9 mouse cellular contexts compared by ENCODE assay signal in genomic region chr4:128688513-128688913, GRCm38 (mm10). TPM values are rescaled to one million over a fixed set of nuclear protein-coding genes. Genes with fewer than 3 reads are reported as not detected.
A peak's percentile ranks its signal among the peaks of the same experiment; 100 is the strongest.
DNase-seq lines count a peak whose midpoint lies in the region; ATAC-seq and TF ChIP-seq lines count a peak whose summit lies in the region.
"Had no signal": no experiment of that assay in that cellular context is flagged by ENCODE, and none has a peak within 500 bp of the region (broad histone marks: within the 10 kb centered on the region; RNA-seq: fewer than 3 reads in every experiment).

No protein-coding gene starts in this region.

- TF ChIP-seq POLR2A in kidney, adult 2 months (IDR thresholded peaks at IDR 0.05; ENCODE audit: low read depth, low read length) = no peak
- TF ChIP-seq POLR2A in MEL (IDR thresholded peaks at IDR 0.05; ENCODE audit: control insufficient read depth in 1 of 2, insufficient read depth in 1 of 2, low read depth in 1 of 2, low read length in 2 of 2, poor library complexity in 1 of 2) = no peak

- TF ChIP-seq EP300 in MEL (IDR thresholded peaks at IDR 0.05; ENCODE audit: low read depth in 1 of 2, low read length in 2 of 2) = peak in 1 of 2 experiments; percentile 78; a peak in 2 of 4 replicates

- 58% methylated on average over 6 of the region's 6 CpGs for WGBS in kidney, adult 2 months
- WGBS in forebrain, postnatal 0 days = 30% methylated on average over 6 of the region's 6 CpGs

- peak; percentile 49 for DNase-seq in kidney, postnatal 14 days
- DNase-seq in kidney, adult 2 months = no peak
- DNase-seq in MEL (ENCODE audit: low read depth, low spot score) (peak; percentile 94), MN1 (ENCODE audit: low spot score) (no peak)
- peak; percentile 89 for DNase-seq in forebrain, postnatal 0 days
- DNase-seq in kidney, adult 18-20 months = no peak

- peak; percentile 89 for ATAC-seq in forebrain, postnatal 0 days
- ATAC-seq in megakaryocyte-erythroid progenitor cell, adult 5-6 weeks (replicated peaks; ENCODE audit: low FRiP score, low TSS enrichment, poor library complexity, severe bottlenecking) = peak; percentile 69
- ATAC-seq in frontal cortex, adult (ENCODE audit: low TSS enrichment) = no peak

- no peaks in the 10 kb centered on the region for H3K36me3 ChIP-seq in kidney, adult 2 months (ENCODE audit: control insufficient read depth, insufficient read depth, low read length)
- H3K36me3 ChIP-seq in MEL (ENCODE audit: control insufficient read depth in 1 of 2, insufficient read depth in 2 of 2, low read length in 2 of 2) = peaks cover 0 to 21% of the 10 kb centered on the region in 2 experiments; a peak in 2 of 4 replicates
- H3K36me3 ChIP-seq in forebrain, postnatal 0 days (ENCODE audit: insufficient read depth) = no peaks in the 10 kb centered on the region
- H3K36me3 ChIP-seq: stomach, embryonic 15.5 days had no signal

- TF ChIP-seq CTCF in kidney, adult 2 months (conservative IDR thresholded peaks at IDR 0.05; ENCODE audit: insufficient read depth, insufficient read length, low read depth, low read length) = no peak
- TF ChIP-seq CTCF in MEL (IDR thresholded peaks at IDR 0.05 in 2 of 3, conservative IDR thresholded peaks at IDR 0.05 in 1 of 3; ENCODE audit: control insufficient read depth in 1 of 3, insufficient read depth in 1 of 3, low read depth in 2 of 3, low read length in 3 of 3, poor library complexity in 1 of 3, severe bottlenecking in 1 of 3) = no peak
- no peak for TF ChIP-seq CTCF in forebrain, postnatal 0 days (IDR thresholded peaks at IDR 0.05; ENCODE audit: low read depth)

- H3K4me2 ChIP-seq in forebrain, postnatal 0 days (ENCODE audit: low read depth) = peak overlapping the region; percentile 53
- H3K4me2 ChIP-seq: stomach, embryonic 15.5 days had no signal

- no peaks in the 10 kb centered on the region for H3K79me2 ChIP-seq in MEL (ENCODE audit: control insufficient read depth, insufficient read depth, low read length, poor library complexity)

- TF ChIP-seq RAD21 in MEL (IDR thresholded peaks at IDR 0.05; ENCODE audit: low read depth, low read length) = no peak

- H3K27me3 ChIP-seq in kidney, adult 2 months (replicated peaks; ENCODE audit: control insufficient read depth, insufficient read depth, low read length) = no peaks in the 10 kb centered on the region
- no peaks in the 10 kb centered on the region; a peak in 2 of 4 replicates for H3K27me3 ChIP-seq in MEL (ENCODE audit: control insufficient read depth in 1 of 2, insufficient read depth in 2 of 2, low read length in 2 of 2)
- H3K27me3 ChIP-seq in forebrain, postnatal 0 days (ENCODE audit: insufficient read depth, low read length) = no peaks in the 10 kb centered on the region
- H3K27me3 ChIP-seq: stomach, embryonic 15.5 days had no signal

- no peaks in the 10 kb centered on the region for H3K4me1 ChIP-seq in kidney, adult 2 months (ENCODE audit: control insufficient read depth, insufficient read depth, low read length)
- H3K4me1 ChIP-seq in MEL (ENCODE audit: control insufficient read depth in 1 of 2, insufficient read depth in 2 of 2, low read length in 2 of 2) = peaks cover 3 to 29% of the 10 kb centered on the region in 2 experiments; a peak in 3 of 4 replicates
- H3K4me1 ChIP-seq in forebrain, postnatal 0 days (ENCODE audit: insufficient read depth) = peaks cover 22% of the 10 kb centered on the region

- H3K4me3 ChIP-seq in kidney, adult 2 months (ENCODE audit: insufficient read depth, low read depth, low read length) = no peak overlapping the region
- 0 out of 4 replicates have a peak overlapping the region, but pooled peaks of 1 of the 2 experiments have one; percentile 0 for H3K4me3 ChIP-seq in MEL (ENCODE audit: control insufficient read depth in 1 of 2, insufficient read depth in 1 of 2, low read depth in 2 of 2, low read length in 2 of 2)
- H3K4me3 ChIP-seq in forebrain, postnatal 0 days (ENCODE audit: low read depth, low read length) = peak overlapping the region; percentile 28
- H3K4me3 ChIP-seq: stomach, embryonic 15.5 days had no signal

- H3K9ac ChIP-seq in MEL (ENCODE audit: control insufficient read depth, low read depth, low read length, poor library complexity, severe bottlenecking) = no peak overlapping the region
- H3K9ac ChIP-seq in forebrain, postnatal 0 days = peak overlapping the region; percentile 45
- H3K9ac ChIP-seq: stomach, embryonic 15.5 days had no signal

- H3K27ac ChIP-seq in kidney, adult 2 months (ENCODE audit: insufficient read depth, low read depth, low read length) = no peak overlapping the region
- peak overlapping the region; percentile 26 for H3K27ac ChIP-seq in MEL (ENCODE audit: control insufficient read depth, low read depth, low read length)
- H3K27ac ChIP-seq in forebrain, postnatal 0 days (ENCODE audit: low read depth, low read length) = peak overlapping the region; percentile 71
- H3K27ac ChIP-seq: stomach, embryonic 15.5 days had no signal

- no peaks in the 10 kb centered on the region for H3K9me3 ChIP-seq in MEL (replicated peaks; ENCODE audit: insufficient read depth, low read length)
- H3K9me3 ChIP-seq in forebrain, postnatal 0 days (ENCODE audit: low read length) = no peaks in the 10 kb centered on the region
- H3K9me3 ChIP-seq: stomach, embryonic 15.5 days had no signal

TF ChIP-seq in MEL, 35 proteins besides CTCF, POLR2A, EP300 and RAD21:
- TF ChIP-seq POLR2AphosphoS2 (IDR thresholded peaks at IDR 0.05; ENCODE audit: low read length) (no peak), TCF12 (IDR thresholded peaks at IDR 0.05; ENCODE audit: low read depth, low read length) (peak; percentile 58), ELF1 (IDR thresholded peaks at IDR 0.05; ENCODE audit: low read depth, low read length) (0 out of 2 replicates have a peak, but pooled peaks have one; percentile 29), NRF1 (IDR thresholded peaks at IDR 0.05; ENCODE audit: insufficient read depth, low read depth, low read length, poor library complexity, severe bottlenecking) (no peak), GATA1 (IDR thresholded peaks at IDR 0.05; ENCODE audit: low read depth, low read length) (peak; percentile 55), MXI1 (IDR thresholded peaks at IDR 0.05; ENCODE audit: low read depth, low read length) (no peak), TBP (IDR thresholded peaks at IDR 0.05; ENCODE audit: low read depth, low read length) (peak; percentile 65), NELFE (IDR thresholded peaks at IDR 0.05; ENCODE audit: low read depth, low read length) (no peak), BHLHE40 (IDR thresholded peaks at IDR 0.05; ENCODE audit: borderline replicate concordance, low read depth, low read length) (no peak), TAL1 (IDR thresholded peaks at IDR 0.05; ENCODE audit: low read length) (0 out of 2 replicates have a peak, but pooled peaks have one; percentile 30), HCFC1 (IDR thresholded peaks at IDR 0.05; ENCODE audit: low read depth, low read length) (no peak), RCOR1 (IDR thresholded peaks at IDR 0.05; ENCODE audit: low read depth, low read length) (peak; percentile 61), SIN3A (IDR thresholded peaks at IDR 0.05; ENCODE audit: low read length) (peak; percentile 54; the same call in 1 of the 2 replicates)

RNA-seq across cellular contexts. Expression of gene Phc2, which starts 34.0 kb away (rescaled TPM):
- 64.6 and 69.5 TPM in 2 replicates for polyA plus RNA-seq in kidney, adult 2 months (2012; rRNA removed)
- total RNA-seq in MEL (2012; rRNA removed) = 20.4 and 23.7 TPM in 2 replicates
- 10 to 100 TPM in 1 of 2 experiments, not detected in 1; 65.5 TPM for polyA plus RNA-seq in MEL (2012; ENCODE audit: insufficient read depth in 1 of 2, insufficient read length in 2 of 2, low read depth in 1 of 2, low replicate concordance in 2 of 2, missing spikeins in 1 of 2)
- 78.3 and 93.2 TPM in 2 replicates for total RNA-seq in forebrain, postnatal 0 days (2014; rRNA removed)
- 52.4 and 56.3 TPM in 2 replicates for polyA plus RNA-seq in forebrain, postnatal 0 days (2015; fragmentation: Nextera tagmentation; extraction: Ambion mirVana)
- 56.5 and 63.9 TPM in 2 replicates for total RNA-seq in megakaryocyte-erythroid progenitor cell, adult 5-6 weeks (2014; fragmentation: Nextera tagmentation)
- total RNA-seq in megakaryocyte-erythroid progenitor cell, adult 5-6 weeks (2017) = 14.5 and 18.1 TPM in 2 replicates

Comparison
In these comparisons a context has a peak if more than half of its experiments do, and no peak if none do; other contexts are left out.
1. DNase-seq: peak in kidney, postnatal 14 days (single experiment), MEL (single experiment) and forebrain, postnatal 0 days (single experiment); none in kidney, adult 2 months (single experiment), MN1 (single experiment) and kidney, adult 18-20 months (single experiment).